Mouse (Mus musculus) right cerebral cortex, postnatal 4 days (tissue): ENCODE measurements around the gene Taf11.

Experiments used
- DNase-seq: peaks from one replicate; pipeline ENCODE4 v3.0.0-alpha.2; 2022

Taf11 gene

DNA sequence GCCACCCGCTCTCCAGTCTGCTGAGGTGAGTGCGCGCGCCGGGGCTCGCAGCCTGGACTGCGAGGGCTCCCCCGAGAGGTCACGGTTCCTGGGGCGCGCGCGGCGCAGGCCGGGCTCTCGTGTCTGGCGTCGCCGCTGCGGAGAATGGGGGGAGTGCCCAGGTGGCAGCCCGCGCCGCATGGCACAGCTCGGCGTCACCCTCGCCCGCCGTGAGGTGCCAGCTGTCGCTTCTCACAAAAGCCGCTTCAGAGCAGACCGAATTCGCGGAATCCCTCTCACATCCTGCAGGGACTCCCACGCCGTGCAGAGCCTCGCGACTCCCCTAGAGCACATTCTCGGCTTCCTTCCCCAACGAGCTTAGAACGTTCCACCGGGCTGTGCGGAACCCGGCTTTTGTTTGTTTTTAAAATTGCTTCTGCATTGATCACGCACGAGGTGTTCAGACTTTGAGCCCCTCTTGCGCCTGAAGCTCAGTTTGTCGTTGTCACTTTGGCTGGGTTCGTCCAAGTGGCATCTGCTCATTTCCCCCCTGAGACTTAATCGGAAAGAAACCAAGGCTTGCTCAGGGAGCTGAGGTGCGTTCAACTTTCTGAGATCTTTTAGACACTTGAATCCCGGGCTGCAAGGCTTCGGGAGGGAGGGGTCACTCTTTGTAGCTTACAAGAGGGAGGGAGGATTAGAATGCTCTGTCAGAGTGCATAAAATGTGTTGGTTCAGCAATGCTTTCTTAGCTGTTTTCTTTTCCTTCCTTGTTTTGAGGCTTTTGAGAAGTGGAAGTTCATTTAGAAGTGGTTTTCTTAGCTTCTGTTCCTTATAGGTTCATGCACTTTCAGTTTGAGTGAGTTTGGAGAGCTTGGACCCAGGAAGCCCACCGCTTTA, at the start of gene Taf11:
TSS of gene Taf11 (minus strand) at position 223 of the 879 bp plus-strand sequence.
- peak; percentile 59 for DNase-seq

DNA sequence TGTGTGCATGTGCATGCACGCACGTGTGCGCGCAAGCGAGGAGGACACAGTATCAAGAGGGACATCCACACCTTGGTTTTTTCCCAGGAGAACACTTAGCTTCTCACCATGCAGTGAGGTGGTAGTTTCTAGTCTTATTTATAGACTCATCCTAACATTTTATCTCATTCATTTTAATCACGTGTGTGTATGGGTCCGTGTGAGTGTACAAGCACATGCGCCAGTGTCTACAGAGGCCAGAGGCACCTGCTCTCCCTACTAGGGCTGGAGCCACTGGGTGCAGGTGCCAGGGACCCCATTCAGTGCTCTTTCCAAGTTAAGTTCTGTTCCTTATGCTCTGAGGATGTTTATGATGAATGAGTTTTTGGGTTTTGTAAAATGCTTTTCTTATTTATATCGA, 48.0 kb upstream of the Taf11 start:
- no peak for DNase-seq

DNA sequence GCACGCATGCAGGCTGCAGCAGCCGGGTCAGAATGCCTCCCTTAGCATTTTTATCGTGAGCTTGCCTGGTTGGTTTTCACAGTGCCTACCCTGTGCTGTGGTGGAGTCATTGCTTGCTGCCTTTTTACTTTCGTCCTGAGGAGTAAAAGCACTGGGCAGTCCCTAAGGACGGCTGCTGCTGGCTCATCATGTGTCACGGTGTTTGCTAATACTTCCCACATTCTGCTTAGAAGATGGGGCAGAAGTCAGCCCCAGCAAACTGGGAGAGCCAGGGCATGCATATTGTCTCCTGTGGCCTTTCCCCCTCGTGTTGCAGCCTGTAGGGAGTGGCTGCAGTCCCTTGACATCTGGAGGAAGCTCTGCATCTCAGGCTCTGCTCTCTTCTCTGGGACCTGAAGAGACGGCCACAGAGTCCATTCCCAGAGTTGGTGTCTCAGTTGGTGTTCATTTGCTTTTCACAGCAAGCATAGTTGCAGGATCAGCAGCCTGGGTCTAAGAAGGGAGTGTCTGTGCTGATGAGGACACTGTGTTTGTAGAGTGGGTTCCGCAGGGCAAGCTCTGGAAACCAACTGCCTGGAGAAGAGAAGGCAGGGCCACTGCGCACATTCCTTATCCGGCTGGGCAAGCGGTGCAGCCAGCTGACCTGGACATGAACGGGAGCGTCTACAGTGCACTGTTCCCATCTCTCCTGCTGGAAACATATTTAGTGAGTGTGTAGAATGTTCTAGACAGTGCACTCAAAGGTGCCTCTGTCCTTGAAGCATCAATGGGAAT, 45.2 kb upstream of the Taf11 start:
- DNase-seq: no peak

DNA sequence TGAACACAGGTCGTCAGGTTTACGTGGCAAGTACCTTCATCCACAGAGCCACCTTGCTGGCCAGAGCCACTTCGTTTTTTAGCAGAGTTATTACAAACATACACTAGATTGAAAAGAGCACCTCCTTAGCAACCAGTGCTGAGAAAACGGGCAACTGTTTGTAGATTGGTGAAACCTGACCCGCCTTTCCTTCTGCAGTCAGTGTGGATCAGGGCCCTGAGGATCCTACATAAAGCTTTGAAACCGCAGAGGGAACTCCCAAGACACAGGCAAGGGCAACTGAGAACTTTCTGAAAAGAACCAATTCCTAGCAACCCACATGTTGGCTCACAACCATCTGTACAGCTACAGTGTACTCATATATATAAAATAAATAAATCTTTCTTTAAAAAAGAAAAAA, 43.5 kb upstream of the Taf11 start:
- no peak for DNase-seq

DNA sequence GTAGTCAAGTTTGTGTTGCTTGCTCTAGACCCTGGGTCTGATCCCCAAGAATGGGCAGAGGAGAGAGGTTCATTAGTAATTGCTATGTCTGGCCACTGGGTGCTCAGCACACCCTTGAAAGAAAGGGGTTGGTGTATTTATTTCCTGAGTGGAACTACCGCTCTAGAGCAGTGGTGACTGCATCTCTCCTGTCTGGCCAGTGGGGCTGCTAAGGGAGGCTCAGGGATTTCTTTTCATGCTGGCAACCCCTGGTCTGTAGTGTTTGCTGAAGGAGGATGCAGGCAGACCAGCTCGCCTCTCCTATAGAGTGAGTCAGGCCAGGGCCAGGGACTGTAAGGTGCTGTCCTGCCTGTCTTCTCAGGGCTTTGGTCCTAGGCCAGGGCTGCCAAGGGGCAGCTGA, 37.5 kb upstream of the Taf11 start:
- DNase-seq: no peak

DNA sequence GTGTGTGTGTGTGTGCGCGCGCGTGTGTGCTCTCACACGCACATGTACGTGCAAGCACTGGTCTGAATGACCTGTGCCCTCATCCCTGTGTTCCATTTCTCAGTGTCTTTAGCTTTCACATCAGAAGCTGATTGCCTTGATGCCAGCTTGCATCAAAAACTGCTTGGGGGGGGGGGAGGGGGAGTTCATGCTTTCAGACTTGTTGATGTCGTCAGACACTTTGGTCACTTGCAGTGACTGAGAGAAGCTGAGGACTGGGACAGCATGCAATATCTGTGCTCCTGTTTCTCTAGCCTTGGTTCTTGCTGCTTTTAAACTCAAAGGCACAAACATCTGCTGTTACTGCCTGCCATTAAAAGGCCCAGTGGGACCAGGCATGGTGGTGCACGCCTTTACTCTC, 36.7 kb upstream of the Taf11 start:
- DNase-seq: no peak

DNA sequence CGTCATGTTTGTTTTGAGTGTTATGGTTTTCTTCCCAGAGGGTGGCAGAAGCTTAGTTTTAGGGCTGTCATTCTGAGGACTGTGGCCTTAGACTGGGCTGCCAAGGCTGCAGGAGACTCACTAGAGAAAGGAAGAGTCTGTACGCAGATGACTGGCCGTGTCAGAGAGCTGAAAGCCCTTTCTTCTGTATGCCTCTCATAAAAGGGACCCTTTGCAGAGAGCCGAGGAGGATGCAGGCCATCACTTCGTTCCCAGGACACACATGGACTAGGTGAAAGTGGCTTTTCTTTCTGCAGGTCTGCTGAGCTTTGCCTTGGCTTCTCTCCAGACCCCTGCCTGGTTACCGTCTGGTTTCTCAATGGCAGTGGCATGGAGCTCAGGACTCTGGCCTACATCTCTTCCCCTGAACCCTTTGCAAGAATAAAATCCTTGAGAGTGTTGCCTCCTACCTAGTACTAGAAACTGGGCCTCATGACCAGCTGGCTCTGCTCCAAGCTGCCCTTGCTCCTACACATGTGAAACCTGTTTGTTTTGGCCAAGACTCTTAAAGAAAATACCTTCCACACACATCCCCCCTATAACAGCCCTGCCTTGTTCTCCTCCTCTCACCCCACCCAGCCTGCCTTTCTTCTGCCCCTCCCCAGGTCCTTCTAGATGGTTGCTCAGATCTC, 36.0 kb upstream of the Taf11 start:
- DNase-seq: peak; percentile 43

DNA sequence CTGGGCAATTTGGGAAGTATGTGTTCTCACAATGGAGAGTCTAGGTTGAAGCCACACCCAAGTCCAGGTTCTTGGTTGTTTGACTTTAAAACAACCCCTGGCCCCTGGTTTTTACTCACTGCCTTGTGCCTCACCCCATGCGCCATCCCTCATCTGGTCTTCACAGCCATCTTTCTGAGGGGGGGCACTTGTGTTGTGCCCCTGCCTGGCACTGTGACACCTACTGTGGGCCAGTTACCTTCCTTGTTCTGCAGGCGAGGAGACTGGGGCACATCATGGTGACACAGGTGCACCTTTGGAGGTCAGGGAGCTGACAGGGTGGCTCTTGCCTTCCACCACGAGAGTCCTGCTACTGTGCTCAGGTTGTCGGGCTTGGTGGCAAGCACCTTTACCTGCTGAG, 32.5 kb upstream of the Taf11 start:
- no peak for DNase-seq

DNA sequence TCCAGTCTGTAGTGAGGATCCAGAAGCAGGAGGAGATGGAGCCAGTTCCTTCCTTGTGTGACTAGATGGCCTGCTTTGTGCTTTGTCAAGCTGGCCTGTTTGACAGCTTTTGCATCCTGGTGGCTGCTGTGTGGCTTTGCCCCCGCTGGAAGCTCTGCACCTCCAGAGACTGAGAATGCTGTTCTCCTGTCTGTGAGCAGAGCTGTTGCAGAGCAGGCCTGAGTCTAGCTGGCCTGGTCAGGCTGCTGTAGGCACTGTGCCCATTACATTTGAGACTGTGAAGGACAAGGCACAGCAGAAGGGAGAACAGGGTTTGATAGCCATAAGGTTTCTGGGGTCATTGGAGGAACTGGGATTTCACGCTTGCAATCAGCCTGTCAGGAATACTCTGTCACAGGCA, 32.1 kb upstream of the Taf11 start:
- no peak for DNase-seq

DNA sequence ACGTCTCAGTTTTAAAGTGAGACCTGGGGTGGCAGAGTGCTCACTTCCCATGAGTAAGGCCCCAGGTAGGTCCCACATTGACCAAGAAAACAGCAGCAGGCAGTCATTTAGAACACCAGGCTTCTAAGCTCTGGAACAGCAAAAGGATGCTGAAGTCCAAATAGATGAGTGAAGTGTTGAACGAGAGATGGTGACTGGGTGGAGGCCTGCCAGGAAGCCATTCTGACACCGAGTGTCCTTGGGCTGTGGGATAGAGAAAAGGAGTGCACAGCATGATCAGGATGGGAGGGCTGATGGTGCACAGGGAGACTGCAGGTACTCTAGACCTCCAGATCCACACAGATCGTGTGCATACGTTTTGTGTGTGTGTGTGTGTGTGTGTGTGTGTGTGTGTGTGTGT, 31.5 kb upstream of the Taf11 start:
- no peak for DNase-seq

DNA sequence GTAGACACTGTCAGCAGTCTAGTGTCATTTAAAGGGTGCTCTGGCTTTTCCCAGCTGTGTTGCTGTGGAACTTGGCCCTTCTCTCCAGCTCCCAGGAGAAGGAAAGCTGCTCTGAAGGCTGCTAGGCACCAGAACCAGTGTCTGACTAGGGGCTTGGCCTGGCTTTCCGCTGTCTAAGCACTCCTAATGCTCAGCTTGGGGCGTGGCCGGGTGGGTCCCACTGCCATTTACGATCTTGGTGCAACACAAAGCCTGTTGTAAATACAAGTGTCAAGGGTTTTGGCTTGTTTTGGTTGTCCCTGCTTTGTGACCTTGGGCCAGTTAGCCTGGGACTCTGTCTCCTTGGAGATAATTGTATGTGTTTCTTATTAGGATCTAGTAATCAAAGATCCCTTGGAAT, 30.7 kb upstream of the Taf11 start:
- DNase-seq: no peak

DNA sequence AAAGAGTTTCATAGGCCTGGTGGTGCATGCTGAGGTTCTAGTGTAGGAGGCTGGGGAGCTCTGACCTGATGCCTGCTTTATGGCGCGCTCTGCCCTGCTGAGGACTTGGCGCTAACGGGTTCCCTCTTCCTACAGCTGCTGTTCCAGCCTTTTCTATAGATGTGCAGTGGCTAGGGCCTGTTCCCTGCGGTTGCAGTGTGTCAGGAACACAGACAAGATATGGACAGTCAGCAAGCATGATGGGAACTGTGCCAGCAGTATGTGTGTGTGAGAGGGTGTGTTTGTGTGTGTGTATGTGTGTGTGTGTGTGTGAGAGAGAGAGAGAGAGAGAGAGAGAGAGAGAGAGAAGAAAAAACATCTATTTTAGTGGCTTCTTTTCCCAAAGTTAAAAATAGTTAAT, 29.4 kb upstream of the Taf11 start:
- no peak for DNase-seq

DNA sequence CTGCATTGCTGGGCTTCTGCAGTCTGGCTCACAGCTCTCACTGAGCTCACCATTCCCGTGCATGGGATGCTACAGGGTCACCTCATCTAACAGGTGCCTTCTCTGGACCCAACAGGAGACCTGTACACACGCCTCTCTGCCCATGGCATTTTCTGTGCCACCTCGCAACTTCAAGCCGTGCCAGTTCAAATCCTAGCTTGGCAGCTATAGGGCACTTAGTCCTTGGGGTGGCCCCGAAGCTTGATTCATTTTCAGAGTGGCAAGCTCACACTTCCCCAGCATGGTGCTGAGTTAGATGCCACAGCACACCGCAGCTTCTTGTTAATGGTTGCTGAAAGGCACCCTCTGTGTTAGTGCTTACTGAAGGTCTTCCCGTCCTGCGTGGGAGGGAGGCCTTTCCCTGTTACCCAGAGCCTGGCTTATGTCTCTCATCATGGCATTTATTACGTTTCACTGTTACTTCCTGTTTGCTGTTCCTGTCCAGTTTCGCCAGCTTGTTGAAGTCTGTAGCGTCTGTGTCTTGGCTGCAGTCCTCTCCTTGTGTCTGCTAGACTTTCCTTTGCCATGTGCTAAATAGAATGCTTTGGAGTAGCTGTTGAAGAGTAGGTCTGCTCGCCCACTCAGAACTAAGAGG, 28.6 kb upstream of the Taf11 start:
- no peak for DNase-seq

DNA sequence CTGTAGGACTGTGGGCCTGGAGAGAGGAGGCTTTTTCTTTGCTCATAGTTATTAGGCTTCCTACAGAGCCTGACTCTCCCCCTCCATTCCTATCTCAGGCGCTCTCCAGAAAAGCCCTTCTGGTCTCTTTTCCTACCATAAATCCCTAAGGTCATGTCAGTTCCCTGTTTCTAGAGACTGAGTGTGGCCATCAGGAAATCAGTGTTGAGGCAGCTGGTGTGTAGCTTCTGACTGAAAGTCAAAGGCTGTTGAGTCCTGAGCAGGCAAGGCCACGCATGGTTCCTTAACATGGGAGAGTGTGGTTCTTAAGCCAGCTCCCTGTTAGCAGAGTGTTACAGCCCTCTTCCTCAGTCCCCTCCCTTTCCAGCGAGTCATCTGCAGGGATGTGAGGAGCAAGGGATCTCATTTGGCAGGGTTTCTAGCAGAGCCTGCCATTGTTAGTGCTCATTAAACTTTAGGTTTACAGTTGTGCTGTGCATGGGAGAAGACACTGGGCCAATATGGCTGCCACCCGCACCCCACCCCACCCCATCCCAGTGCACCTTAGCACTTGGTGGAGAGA, 27.5 kb upstream of the Taf11 start:
- DNase-seq: no peak

DNA sequence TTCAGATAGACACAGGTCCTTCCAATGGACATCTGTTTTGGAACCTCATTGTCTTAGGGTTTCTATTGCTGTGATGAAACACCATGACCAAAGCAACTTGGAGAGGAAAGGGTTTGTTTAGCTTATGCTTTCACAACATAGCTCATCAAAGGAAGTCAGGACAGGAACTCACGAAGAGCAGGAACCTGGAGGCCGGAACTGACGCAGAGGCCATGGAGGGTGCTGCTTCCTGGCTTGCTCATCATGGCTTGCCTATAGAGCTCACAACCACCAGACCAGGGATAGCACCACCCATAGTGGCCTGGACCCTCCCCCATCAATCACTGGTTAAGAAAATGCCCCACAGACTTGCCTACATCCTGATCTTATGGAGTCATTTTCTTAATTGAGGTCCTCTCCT, 25.4 kb upstream of the Taf11 start:
- DNase-seq: no peak

DNA sequence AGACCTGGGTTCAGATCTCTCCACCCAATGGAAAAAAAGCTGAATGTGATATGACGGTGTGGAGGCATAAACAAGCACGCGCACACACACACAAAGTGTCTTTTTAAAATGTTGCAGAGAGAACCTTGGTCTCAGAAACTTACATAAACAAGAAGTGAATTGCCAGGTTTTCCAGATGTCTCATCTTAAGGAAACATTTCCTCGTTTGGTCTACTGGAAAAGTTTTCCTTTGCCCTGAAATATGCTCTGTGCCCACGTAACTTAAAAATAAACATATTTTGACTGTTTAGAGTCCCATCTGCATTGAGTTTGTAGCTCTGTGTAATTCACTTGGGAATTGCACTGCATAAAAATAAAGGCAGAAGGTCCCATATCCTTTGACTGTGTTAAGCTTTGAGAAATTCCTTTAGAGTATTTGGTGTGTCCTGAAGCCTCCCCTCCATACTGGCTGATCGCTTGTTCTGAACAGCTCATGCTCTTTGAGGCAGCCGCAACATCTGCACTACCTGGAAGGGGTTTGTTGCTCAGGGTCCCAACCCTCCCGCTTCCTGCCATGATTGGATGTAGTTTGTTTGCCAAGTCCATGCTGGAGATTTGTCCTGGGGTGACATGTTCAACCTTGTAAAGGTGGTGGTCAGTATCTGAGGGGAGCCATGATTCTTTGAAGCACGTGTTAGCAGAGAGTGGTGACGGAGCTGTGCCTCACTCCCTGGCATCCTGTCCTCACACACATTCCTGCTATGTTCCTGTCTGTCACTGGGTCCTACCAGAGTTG, 24.7 kb upstream of the Taf11 start:
- no peak for DNase-seq

DNA sequence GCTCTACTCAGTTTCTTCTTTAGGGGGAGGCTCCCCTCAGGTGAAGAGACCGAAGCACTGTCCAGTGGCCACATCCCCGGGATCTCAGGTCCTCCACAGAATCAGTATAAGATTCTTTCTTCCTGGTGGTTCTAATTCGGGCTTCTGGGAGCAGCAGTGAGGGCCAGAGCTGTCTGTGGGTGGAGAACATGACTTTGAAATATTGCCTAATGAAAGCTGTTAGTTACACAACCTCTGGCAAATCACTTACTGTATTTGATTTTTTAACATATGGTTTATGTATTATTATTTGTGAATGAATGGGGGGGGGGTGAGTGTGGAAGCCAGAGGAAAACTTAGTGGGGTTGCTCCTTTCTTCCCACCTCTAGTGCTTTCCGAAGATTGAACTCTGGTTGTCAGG, 22.2 kb upstream of the Taf11 start:
- DNase-seq: no peak

DNA sequence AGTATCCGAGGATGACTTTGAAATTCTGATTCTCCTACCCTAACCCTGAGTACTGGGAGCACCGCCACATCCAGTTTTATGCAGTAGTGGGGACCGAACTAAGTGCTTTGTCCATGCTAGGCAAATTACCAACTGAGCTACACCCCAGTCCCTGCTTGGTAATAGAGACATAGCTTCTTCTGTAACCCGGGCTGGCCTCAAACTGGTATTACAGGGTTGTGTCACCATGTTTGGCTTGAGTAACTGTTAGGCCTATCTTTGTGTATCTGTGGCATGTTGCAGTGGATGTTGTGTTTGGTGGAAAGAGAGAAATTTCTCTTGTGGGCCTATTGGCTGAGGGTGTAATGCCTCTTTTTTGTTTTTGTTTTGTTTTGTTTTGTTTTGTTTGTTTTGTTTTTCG, 20.6 kb upstream of the Taf11 start:
- no peak for DNase-seq

DNA sequence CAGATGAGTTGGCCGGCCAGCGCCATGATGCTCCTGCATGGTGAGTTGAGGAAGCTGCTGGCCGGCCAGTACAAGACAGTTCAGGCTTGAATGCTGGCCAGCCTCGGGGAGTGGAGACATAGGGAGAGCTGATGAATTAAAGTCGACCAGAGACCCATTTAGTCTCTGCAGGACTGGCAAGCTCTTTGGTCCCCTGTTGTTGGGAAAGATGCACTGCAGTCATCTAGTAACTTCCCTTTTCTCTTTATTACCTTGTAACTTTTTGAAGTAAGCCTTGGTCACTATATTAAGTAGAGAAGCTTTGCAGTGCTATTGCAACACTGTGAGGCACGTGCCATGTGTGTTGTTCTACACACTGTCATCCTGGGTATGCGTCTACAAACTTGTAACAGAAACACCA, 15.9 kb upstream of the Taf11 start:
- DNase-seq: no peak

DNA sequence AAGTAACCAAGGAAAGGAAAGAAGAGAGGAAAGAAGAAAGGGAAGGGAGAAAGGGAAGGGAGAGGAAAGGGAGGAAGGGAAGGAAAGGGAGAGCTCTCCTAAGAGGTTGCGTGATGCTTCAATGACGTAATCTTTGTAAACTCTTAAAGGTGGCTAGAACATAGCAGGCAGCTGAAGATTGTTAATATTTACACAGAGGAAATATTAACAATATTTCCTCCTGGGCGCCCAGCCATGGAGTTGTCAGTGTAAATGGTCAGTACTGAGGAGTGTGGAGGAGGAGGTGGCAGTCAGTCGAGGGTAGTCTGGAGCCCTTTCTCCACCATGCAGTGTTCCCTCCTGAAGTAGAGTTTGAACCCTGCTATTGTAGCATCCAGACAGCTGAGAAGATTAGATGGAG, 15.4 kb upstream of the Taf11 start:
- no peak for DNase-seq

DNA sequence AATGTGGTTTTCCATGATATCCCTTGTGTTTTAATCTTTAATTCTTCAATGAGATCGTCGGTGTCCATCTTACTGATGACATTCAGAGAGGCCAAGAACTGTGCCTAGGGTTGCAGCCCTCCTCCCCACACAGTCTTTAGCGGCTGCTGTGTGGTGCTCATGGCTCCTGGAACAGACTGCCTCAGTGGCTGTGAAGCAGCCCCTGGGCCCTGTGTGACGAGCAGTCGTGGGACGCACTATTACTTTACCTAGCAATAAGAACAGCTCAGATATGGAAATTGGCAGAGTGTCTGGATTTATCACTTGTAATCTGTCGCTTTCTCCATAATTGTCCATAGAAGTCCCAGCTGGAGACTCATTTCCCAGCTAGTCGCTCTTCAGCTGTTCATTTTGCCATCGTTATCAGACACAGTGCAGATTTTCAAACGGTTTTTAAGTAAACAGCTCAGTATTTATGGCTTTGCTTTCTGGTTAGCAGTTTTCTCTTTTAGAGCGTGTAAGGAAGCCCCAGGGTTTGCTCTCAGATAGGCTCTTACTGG, 12.6 kb upstream of the Taf11 start:
- no peak for DNase-seq

DNA sequence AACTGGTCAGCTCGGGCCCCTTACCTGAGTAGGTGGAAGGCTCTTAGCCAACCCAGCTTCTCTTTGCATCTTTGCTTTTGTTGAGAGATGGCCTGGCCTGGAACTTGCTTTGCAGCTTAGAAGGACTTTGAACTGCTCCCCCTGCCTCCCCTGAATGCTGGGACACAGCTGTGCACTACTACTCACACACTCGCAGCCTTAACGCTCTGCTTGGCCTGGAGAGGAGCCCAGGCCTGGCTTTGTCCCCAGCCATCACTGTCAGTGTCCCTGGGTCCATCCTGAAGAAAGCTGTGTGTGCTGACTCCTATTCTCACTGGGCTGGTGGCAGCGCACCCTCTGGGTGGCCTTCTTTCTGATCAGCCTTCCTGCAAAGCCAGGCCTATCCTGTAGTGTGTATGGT, 11.0 kb upstream of the Taf11 start:
- DNase-seq: no peak
